Mouse (Mus musculus) layer of hippocampus, postnatal 14 days (tissue): Measurements from ENCODE around the gene Camk1d. TPM values are rescaled to one million over a fixed set of nuclear protein-coding genes. Genes with fewer than 3 reads are reported as not detected.
"Not testable (repeated sequence)": the region's sequence is repeated elsewhere in the genome, so short reads cannot be mapped to it uniquely, and the experiment has no call there.

Source experiments
- DNase-seq, 2 experiments: peaks; one replicate each; pipeline ENCODE4 v3.0.0; 2021 to 2022; ENCODE audit warnings: low spot score in 2 of 2, mixed read lengths in 1 of 2
- total RNA-seq, 2 experiments: library from RNA; stranded (reverse); gene quantifications; 2 replicates each; pipeline ENCODE4 v1.2.3; 2021

Gene Camk1d
- total RNA-seq, 2 experiments from 2014 or later = 146 to 147 TPM

DNA sequence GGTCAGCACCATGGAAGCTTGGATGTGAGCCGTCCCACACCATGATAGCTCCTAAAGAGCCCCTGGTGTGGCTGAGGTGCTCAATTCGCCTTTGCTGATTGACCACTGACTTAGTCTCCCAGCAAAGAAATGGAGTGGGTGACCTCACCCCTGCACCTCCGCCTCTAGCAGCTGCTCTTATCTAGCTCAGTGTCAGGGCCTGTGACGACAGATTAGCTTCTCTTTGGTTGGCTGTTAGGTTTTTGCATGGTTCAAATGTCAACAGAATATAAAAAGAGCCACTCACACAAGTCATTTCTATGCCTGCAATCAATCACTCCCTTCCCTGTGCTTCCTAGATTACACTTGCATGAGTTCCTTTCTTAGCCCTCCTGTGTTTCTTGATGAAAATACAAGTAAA lies 89.9 kb downstream of the Camk1d start:
- no peak for DNase-seq

DNA sequence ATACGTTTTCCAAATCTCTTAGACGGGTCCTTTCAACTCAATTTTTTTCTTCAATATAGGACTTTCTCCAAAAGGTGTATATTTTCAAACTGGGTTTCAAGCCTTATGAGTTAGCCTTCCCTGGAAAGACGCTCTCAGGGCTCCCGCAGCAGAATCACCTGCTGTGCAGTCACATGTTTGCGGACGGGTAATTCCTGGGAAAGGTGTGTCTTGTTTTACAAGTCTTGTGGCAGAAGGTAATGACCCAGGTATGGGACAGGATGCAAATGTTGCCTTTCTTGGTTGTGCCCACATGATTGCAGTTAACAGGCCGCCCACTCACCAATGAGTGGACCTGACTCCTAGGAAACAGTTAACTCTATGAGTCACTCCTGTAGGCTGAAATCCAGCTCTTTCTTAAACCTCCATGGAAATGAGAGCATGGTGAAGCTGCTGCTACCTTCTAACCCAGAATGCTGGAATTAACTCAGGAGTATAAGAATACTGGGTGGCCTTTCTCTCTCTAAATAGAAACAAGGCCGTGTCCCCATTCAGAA lies 95.9 kb downstream of the Camk1d start:
- no peak for DNase-seq

DNA sequence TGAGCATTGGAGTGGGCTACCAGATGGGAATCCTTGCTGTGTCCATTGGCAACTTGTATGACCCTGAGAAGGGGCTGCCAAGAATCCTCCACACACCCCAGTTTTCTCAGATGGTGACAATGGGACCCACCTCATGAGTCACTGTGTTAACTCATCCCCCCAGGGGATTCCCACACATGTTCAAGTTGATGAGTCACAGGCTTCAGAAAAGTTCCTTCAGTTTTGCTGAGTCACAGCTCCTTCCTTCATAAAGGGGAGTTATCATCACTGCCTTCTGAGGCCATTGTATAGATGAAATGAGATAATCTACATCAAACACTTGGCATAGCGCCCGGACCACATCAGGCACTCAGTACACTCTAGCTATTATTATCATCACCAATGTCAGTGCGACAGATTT lies 99.4 kb downstream of the Camk1d start:
- peak in 1 of 2 experiments; percentile 43 for DNase-seq

DNA sequence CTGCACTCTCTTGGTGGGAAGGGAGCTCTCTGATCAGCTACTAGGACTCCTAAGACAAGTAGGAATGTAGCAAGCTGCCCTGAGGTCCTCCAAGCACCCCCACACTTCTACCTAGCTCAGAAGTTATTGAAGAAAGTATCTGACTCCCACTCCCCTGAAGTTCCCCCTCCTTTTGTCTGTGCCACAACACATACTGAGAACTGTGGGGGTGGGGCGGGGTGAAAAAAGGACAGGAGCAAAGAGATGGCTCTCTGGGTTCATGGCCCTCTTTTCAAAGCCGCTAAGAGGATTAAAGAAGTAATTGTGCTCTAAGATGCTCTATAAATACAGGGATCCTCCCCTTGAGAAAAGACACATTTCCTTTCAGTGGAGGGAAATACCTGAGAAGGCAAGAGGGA lies 100.0 kb downstream of the Camk1d start:
- DNase-seq = no peak

DNA sequence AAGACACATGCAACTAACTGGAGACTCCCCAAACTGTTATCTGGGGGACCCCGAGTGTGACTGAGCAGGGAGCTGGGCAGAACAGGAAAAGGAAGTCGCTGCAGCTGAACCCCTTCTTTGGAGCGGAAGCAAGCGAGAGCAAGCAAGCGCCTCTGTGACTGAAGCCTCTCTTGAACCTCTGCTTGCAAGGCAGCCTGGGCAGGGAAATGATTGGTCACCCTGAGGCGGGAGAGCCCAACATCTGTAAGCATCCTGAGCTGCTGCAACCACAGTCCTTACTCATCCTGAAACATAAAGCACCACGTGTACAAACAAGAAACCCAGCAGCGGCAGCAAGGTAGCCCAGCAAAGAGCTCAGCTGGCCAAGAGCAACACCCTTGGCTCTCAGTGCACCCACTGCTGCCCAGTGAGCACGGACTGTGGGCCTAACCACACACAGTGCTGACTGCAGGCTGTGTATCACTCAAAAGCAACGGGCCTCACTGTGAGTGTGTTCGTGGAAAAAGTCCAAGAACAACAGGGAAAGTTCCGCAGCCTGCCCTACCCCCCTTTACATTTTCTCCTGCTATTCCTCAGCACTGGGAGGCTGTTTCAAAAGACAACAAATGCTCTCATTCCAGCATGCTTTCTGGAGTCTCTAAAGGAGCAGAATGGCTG lies 100.5 kb downstream of the Camk1d start:
- DNase-seq = no peak

DNA sequence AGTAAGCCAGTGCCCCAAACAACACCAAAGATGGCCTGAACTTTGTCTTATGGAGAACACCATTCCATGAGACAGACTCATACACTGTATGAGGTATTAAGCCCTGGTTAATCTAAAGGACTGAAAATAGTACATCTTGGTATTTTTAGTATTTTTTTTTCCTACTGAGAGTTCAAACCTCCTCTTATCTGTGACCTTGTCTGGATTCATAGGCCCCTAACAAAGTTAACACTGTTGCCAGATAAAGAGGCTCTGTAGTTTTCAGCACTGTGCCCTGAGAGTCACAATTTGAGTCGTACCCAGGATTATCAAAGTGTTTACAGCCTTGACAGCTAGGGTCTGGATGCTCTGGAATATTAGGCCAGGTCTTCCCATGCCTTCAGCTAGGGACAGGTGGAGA lies 102.7 kb downstream of the Camk1d start:
- no peak for DNase-seq

DNA sequence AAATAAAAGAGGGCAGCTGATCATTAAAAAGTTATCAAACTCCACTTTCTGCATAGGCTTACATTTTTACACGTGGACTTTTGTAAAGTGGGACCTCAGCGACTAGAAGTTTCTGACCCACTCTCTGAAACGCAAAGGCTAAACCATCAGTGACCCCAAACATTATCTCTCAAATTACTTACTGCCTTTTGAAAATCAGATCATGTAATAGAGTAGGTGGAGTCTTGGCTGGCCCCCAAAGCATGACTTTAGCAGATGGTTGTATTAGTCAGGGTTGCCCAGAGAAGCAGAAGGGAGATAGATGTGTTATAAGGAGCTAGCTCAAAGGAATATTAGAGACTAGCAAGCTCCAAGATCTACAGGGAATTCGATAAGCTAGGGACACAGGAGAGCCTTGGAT lies 103.8 kb downstream of the Camk1d start:
- DNase-seq = peak in 1 of 2 experiments; percentile 64

DNA sequence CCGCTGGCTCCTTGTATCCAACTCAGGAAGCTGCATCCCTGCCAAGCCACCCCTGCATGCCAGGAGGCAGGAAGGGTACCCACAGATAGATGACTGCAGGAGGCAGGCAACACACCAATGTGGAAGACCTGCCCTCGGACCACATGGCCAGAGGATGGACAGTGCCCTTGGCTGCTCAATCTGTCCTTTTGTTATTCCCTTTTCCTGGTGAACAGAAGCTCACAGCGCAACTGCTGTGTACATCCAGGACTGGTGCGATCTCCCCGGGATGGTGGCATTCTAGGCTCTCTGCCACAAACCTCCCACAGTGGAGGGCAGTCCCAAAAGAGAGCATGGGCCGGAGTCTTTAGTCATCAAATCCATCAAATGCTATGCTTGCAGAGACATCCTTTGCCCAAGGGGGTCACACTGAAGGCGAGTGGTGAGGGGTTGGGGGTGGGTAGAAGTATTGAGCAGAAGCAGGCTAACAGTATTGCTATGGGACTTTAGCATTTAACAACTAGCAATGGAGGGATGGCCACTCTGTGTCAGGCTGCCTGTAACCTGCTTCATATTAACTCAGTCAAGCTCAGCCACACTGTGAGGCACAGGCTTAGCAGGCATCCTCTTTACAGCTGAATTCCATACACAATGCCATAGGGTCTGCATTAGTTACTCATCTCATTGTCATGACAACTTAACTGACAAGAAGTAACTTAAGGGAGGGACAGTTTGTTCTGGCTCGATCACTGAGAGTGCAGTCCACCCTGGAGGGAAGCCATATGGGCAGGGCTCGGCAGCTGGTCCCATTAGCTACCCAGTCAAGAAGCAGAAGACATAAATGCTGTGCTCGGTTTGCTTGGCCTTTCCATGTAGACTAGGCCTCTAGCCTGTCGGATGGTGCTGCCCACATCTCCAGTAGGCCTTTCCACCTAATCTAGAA lies 106.1 kb downstream of the Camk1d start:
- DNase-seq = no peak

DNA sequence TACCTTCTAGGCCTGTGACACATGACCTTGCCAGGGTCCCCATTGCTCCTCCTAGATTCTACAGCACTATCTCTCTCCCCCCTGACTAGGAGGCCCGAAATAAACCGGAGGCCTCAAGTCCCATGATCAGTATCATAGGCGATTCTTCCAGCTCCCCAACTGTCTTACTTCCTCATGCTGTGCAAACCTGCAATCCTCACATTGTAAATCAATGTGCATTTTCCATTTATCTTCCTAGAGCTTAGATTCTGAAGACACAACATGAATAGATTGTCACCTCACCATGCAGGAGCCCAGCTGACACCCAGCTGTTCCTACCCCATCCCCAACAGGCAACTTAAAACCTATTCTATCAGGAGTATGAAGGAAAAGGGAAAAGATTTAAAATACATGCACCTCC lies 108.5 kb downstream of the Camk1d start:
- no peak for DNase-seq

DNA sequence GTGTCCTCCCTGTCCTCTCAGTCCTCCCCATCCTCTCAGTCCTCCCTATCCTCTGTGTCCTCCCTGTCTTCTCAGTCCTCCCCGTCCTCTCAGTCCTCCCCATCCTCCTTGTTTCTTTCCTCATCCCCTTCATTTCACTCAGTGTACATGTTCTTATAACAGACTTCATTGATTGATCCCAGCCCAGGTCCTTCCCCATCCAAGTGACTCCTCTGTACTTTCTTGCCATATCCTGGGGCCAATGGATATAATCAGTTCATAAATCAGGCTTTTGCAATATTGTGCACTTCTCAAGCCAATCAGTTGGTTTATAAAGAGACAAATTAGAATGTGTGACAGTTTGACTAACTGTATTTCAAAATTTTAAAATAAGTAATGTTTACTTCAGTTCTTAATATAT lies 112.3 kb downstream of the Camk1d start:
- DNase-seq = no peak

DNA sequence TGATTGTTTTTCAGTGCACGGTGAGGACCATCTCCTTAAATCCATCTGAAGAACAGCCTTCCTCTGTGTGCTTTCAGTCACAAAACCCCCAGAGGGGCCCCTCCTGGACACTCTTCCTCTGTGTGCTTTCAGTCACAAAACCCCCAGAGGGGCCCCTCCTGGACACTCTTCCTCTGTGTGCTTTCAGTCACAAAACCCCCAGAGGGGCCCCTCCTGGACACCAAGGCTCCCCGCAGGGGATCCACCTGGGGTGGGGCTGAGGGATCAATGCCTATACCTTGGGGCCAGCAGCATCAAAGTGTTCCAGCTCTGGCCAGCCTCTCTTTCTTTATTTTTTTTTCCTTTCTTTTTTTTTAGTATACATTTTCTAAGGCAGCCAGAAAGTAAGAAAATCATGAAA lies 113.1 kb downstream of the Camk1d start:
- not testable (repeated sequence) for DNase-seq

DNA sequence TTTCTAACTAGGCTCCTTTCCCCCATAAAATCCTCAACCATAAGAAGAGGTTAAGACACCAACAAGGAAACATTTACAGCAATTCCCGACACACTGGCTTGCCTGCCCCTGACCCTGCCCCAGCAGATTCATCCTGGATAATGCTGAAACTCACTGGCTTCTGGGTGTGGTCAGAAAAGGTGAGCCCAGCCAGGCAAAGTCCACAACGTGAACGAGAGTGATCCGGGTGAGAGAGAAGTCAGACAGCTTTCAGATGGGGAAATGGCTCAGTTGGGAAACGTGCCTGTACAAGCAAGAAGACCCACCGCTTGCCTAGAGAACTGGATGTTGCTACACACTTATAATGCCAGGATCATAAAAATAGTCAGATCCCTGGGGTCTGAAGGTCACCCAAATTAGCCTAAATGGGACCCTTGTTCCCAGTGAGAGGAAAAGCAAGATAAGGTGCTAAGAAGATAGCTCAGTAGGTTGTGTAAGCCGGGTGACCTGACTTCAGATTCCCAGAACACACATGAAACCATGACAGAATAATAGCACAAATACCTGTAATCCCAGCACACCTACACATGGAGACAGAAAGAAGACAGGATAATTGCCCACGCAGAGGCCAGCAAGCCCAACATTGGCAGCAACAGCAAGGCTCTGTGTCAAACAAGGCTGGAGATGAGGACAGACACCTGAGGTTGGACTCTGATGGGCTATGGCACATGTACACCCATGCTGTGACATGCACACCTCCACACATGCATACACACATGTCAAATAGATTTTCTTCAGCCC lies 113.9 kb downstream of the Camk1d start:
- no peak for DNase-seq

DNA sequence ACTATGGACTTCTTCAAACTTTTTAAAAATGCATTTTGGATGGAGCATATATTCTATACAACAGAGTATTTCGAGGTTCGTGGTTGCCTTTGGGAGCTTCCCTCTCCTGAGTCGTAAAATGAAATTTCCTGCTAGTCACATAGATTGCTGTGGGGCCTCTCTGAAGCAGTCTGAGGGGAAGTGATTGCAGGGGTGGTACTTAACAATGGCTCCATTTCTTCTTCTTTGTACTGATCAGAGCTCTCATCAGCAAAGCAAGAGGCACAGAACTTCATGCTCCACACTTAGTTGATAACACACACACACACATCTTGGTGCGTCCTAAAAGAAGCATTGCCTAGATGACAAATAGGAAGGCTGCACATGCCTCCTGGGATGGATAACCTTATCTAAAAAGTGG lies 114.6 kb downstream of the Camk1d start:
- DNase-seq = no peak

DNA sequence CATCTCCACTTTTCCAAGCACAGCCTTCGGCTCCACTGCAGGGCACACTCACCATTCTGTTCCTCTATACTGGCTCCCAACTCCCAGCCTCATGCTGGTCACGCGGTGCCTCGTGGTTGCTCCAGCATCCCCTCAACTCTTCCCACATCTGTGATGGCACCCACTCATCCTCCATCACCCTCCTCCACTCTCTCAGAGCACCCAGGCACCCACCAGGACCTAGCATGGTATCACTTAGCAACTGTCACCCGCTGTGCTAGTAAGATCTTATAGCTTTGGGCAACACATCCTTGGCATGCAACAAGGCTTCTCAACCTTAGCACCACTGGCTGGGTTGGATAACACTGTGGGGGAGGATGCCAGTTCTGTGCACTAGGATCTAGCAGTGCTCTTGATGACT lies 115.8 kb downstream of the Camk1d start:
- DNase-seq = no peak

DNA sequence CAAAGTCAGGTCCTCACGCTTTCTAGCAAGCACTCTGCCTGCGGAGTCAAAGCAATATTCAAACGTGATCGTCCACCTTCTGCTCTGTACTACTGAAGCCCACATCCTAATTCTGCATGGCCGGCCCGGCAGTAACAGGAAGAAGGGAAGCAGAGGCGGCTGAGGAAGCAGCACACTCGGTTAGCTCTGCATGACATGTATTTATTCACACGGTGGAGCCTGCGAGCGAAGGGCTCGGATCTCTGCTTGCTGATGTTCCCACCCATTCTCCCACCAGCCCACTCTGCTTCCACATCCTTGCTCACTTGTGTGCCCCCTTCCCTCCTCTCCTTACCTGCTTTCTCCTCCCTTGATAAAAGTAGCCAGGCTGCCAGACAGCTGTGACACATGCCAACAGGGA lies 117.4 kb downstream of the Camk1d start:
- peak in 1 of 2 experiments; percentile 33 for DNase-seq

DNA sequence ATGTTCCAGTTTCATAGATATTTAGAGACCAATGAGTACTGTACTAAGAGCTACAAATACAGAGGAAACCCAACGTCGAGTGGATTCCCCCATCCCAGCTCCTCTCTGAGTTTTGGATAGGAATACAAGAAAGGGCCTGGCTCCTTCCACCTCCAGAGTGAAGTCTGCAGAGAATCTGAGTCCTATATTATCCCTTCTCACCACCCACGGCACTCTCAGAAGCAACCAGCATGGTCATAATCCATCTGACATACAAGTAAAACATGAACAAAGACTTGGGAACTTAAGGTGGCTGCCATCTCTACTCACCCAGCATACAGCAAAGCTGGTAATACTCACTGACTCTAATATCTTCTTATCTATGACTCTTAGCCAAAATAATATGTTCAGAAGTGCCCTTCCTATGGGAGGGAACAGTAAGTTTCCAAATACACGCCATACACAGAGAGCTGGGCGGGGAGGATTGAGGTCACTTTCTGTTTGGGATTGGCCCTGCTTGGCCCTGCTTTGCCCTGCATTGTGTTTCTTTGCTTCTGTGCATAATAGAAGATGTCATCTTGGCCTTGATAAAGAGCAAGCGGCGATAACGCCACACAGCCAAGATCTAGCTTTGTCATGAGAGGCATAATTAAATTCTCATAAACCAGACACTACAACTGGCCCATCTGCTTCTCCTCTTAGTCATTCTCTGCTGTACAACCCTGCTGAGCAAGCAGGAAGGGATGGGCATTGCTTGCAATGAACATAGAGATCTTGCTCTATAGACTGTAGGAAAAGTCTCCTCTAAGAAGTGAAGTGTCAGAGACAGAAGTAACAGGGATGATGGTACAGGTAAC lies 118.7 kb downstream of the Camk1d start:
- DNase-seq = no peak

DNA sequence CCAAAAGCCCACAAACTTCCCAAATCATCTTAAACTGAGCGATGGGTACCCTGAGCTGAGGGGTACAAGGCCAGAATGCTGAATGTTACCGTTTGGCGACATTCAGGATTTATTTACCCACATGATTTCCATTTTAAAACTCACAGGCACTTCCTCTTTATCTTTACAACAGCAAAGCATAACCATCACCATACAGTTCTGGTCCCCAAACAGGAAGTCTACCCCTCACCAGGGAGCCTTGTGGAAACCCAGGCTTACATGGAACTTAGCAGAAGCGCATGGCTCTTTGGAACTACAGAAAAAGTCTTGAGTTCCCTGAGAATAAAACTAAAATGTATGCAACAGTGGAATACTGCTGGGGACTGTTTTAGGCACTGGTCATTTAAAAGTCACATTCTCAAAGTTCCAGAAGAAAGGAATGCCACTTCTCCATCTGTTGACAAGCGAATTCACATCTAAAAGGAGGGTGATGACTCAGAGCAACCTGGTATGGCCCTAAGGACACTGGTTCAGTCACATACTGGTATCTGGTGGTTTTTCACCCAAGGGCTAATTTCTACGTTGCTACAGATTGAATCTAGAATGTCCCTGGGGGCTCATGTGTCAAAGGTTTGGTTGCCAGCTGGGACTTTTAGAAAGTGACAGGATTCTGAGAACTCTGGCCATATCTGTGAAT lies 121.7 kb downstream of the Camk1d start:
- DNase-seq = no peak

DNA sequence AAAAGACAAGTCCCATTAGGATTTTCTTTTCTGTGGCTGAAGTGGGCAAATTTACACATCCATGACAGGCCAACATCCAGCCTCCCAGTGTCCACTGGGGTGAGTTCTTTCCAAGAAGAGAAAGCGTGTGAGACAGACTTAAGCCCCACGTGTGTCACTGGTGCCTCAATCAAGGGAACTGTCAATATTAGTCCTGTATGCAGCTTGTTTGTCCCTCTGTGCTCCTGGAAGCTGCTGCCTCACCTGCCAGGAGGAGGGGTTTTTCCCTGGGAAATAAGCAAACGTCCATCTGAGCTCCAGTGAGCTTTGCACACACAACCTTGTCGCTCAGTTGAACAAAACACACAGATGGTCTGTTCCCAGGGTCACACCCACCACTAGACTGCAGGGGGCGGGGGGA lies 124.2 kb downstream of the Camk1d start:
- no peak for DNase-seq

DNA sequence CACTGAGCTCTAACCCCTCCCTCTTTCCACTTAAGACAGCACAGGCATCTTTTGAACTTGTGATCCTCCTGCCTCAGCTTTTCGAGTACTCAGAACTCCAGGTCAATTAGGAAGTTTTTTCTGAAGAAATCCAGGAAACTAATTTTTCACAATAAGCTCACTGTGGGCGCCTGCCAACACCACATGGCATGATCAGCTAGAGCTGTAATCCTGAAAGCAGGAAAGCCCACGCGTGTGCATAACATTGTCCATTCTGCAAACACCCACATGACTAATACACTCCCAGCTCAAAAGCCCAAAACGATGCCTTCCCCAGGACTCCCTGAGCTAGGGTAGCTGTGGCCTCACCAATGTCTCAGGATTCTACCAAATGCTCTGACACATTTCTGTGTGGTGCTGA lies 125.2 kb downstream of the Camk1d start:
- DNase-seq = peak in 1 of 2 experiments; percentile 57
